Mouse (Mus musculus) brain, embryonic 14.5 days (tissue): ENCODE results near the gene Aunip.

Source experiments
- CTCF ChIP-seq: fragments of 200-500 bp; IDR thresholded peaks from 2 replicates; pipeline ENCODE4 v1.5.1; 2012; ENCODE audit warnings: inconsistent platforms, mild to moderate bottlenecking, moderate library complexity, borderline replicate concordance; ENCODE audit not compliant: insufficient read depth, insufficient read length; ENCODE audit errors: extremely low read depth
- POLR2A ChIP-seq: fragments of 200-500 bp; IDR thresholded peaks from 2 replicates; pipeline ENCODE4 v1.6.1; 2012; ENCODE audit warnings: mild to moderate bottlenecking, inconsistent platforms, borderline replicate concordance; ENCODE audit not compliant: poor library complexity, insufficient read depth, insufficient read length, severe bottlenecking; ENCODE audit errors: extremely low read depth

DNA sequence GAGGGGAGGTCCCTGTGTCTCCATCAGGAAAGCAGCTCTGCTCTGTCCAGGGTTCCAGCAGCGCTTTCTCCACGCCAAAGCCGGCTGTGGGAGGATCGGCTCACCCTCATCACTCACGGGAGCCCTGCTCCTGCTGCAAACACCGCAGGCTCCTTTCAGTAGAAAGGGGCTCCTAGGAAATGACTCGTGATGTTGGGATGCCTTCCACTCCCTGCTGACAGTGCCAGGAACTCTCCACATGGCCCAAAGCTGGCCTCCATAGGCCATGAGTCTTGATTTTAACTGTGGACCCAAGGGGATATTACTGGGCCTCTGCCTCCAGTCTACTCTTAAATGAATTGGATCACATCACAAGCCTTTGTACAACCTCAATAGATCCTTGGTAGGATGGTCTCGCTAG, 59.0 kb downstream of the Aunip start:
- TF ChIP-seq POLR2A (no peak), CTCF (no peak)
